Mouse (Mus musculus) yolk sac, embryonic 10.5 days (tissue): ENCODE data around the gene Pemt.

ENCODE experiments used
- DNase-seq: peaks from one replicate; pipeline ENCODE4 v3.0.0-alpha.2; 2017; ENCODE audit warnings: low spot score

Pemt gene

DNA sequence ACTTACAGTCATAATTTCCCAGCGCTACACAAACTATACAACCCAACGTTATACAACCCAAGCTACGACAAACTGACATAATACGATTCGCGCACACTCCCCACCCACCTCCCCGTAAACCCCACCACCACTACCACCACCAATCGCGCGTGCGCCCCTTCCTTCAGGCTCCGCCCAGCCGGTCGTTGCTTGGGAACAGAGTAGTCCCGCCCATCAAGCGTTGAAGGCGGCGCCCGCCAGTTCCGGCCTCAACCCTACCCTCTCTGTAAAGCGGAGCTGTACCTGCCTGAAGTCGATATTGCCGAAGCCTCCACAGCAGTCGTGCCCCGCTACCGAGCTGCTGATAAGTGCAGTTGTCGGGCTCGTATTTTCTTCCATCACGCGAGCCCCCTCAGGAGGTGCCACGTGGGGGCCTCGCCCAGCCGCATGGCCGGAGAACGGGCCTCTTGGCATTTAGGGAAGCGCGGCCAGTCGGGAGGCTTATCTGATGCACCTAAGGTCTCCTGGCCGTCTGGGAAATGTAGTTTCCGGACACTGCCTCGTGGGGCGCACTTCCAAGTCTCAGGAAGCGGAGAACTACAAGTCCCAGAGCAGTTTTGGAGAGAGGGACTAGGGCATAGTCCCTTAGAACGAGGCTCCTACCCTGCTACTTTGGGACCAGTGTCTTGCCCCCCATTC is at the start of gene Pemt:
Gene Pemt, minus strand, starts transcription at position 432 of the 678 bp plus-strand sequence.
- DNase-seq: peak; percentile 96

DNA sequence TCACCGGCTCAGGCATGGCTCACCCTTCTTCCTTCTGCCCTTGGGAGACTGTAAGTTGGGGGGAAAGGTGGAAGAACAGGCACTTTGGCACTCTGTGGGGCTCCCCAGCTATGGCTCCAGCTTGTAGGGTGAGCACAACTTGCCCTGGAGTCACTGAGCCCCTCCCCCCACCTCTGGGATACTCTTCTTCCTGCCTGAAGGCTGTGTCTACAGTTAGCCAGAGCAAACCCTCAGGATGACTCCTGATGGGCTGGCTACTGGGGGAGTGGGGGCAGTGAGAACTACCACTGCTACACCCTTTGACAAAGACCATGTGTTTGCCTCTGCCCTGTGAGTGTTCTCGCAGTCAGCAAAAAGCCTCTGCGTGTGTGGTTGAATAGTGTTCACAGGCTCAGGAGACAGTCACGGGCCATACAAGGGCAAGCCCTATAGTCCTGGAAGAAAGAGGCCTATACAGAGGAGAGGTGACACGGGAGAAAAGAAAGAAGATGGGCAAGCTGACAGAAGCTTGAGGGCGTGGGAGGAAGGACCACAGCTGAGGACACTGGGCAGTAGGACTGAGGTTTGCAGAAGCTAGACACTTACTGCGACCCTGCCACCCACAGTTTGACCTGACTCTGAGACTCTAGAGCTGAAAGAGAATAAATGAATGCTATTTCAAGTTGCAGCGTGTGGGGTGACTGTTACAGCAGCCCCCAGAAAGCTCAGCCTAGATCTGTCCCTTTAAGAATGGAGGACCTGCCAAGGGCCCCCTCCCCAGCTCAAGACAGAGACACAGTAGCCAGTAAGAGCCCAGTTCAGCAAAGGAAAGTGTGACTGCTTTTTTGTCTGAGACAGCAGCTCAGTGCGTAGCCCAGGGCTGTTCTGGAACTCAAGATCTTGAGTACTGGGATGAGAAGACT is 48.9 kb upstream of the Pemt start:
- DNase-seq: no peak

DNA sequence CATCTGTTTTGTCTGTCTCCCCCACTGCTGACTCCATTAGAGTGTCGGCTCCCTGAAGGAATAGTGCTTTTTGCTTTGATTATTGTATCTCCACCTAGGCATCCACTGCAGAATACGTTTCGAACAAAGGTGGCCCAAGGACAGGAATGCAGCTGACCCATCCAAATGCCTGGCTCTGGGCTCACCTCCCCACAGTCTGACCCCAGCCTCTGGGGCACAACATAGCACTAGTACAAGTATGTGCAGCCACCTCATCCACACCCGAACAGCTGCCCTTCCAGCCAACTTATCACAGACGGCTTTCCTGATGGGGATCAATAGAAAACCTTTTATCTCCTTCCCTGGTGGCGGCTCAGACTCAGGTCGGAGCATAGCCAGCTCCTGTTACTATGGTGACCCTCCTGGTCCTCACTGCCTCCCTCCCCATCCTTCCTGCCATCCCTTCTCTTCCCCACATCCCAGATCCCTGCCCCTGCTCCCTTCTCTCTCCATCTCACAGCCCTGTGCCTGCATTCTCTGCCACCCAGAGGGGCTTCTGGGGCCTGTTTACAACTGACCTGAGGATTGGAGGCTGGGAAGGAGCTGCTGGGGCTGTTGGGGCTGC is 47.8 kb upstream of the Pemt start:
- DNase-seq: no peak

DNA sequence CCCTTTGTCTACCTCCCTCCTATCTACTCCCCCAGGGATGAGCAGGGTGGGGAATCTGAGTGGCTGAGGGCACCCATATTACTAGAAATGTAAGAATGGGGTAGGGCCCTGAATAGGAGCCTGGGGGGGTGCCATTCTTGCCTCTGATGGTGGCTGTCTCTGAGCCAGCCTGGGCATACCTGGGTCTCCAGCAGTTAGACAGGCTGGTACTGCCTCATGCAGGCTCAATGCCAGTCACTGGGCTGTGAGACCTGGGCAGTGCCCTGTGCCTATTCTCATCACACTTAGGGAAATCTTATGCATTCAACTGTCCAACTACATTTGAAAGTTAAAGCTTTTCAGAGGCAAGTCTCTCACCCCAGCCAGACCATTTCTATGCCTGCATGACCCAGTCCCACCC is 46.9 kb upstream of the Pemt start:
- no peak for DNase-seq

DNA sequence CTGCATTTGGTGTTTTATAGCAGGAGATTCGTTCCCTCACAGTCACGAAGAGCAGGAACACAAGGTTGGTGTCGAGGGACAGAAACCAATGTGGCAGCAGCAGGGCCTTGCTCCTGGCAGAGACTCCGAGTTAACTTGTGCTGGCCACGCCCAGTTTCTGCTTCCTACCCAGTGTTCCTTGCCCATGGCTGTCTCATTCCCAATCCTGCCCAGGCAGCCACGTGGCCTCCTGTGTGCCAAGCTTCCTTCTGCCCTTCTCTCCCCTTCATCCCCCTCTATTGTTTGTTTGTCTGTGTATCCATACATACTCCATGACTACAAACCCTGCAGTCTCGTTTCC is 45.1 kb upstream of the Pemt start:
- DNase-seq: no peak

DNA sequence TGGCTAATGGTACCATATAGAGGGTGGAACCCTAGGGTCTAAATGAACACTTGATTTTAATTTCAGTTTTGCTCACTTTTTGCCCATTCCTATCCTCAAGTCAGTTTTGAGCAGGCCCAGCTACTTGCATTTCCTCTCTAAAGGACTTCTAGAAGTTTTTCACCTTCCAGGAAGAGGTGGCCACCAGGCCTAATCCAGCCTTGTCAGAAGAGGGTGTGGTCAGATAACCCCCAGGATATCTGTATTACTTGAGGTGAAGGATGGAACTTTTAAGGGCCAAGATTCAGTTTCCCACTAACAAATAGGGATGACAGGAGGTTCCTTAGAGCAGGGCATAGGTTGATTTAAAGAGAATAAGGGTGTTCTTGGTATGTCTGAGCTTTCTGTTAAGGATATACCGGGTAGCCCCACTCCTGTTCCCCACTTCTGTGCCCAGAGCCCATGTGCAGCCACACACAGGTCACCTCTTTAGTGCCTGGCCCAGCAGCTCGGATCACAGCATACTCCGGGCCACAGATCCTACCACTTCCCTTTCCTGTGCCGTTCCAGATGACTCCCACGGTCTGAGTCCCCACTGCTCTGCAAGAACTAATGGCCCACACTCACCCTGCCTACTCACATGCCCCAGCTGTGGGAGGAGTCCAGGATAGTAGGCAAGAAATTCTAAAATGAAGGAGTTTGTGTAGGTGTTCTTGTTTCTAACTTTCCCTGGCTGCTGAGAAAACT is 44.6 kb upstream of the Pemt start:
- no peak for DNase-seq

DNA sequence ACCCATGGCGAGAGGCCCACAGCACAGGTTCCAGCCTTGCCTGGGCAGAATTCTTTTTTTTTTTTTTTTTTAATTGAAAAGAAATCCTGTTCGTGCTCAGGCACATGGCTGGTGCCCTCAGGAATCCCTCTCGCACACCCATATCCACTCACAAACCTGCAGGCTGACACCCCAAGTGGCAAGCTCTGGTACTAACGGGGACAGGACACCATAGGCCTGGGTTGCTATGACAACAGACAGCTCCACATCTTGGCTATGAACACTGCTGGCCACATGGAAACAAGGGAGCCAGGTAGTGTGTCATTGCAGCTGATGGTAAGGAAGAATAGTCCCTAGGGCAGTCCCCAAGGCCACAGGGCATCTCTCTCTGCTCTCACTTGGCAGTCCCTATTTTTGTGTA is 42.7 kb upstream of the Pemt start:
- no peak for DNase-seq

DNA sequence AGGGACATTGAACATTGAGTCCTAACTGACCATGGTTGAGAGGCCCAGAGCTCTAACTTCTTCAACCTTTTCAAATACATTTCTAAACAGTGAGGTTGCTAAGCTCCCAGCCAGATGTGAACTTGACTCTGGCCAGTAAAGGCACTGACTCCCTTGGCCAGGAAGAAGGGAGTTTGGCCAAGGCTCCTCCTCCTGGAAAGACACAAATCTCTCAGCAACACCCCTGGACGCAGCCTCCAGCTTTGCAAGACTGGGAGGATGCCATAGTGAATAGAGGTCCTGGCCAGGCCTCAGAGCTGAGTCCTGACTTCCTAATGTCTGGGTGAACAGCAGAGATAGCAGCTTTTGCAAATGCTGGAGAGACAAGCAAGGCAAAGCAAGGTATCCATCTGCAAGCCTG is 40.4 kb upstream of the Pemt start:
- DNase-seq: no peak

DNA sequence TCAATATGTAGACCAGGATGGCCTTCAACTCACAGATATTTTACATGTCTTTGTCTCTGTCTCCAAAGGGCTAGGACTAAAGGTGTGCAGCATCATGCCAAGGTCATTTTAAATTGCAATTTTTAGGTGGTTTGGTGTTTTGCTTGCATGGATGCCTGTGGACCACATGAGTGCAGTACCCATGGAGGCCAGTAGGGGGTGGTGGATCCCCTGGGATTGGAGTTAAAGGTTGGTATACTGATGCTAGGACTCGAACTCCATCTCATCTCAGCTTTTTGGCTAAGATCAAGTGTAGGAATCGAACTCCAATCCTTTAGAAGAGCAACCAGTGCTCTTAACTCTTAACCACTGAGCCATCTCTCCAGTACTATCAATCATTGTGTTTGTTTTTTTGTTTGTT is 38.3 kb upstream of the Pemt start:
- DNase-seq: no peak

DNA sequence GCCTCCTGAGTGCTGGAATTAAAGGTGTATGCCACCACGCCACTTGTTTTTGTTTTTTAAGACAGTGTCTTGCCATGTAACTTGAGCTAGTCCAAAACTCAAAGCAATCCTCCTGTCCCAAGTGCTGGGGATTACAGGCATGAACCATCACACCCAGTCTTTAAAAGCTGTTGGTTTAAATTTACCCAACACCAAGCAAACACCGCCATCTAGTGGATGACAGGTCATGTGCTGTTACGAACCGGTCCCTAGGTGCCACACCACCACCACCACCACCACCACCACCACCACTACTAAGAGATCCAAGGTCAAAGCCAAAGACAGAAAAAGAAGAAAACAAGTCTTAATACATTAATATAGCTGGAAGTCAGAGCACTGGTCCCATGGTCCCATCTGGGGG is 30.5 kb upstream of the Pemt start:
- DNase-seq: peak; percentile 49

DNA sequence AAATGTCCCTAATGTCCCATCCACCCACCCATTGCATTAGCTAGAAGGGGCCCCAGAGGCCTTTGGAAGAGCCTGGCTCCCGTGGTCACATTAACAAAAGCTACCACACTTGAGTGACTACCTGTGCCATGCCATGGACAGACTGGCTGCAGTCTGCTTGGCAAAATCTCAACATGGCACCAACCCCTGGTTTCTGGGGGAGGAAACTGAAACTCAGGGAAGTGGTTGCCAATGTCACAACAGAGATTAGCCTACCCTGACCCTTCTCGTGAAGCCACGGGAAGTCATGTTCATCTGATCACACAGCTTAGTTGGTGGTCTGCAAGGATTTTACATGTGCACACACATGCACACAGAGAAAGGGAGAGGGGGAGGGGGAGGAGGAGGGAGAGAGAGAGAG is 29.9 kb upstream of the Pemt start:
- no peak for DNase-seq

DNA sequence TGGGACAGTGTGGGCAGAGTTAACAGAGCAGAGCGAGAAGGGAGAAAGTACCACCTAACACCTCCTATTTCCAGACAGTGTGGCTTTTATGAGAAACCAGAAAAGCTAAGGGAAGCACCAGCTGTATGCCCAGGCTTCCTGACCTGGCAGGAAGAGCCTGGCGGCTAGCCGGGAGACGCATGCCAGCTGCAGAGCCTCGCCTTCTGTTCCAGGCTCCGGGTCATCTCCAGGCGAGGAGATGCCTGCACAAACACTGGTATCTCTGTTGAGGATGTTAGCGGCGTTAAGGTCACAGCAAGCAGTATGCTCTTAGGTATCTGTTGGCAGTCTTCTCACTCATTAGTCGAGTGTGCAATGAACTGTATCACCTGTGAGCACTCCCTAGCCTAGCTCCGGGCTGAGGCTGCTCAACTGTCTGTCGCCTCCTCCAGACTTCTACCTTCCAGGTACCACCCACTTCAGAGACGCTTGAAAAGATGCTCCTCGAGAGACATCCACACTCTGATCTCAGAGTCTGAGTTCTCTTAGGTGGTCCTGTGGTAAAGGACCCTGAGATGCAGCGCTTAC is 27.7 kb upstream of the Pemt start:
- no peak for DNase-seq

DNA sequence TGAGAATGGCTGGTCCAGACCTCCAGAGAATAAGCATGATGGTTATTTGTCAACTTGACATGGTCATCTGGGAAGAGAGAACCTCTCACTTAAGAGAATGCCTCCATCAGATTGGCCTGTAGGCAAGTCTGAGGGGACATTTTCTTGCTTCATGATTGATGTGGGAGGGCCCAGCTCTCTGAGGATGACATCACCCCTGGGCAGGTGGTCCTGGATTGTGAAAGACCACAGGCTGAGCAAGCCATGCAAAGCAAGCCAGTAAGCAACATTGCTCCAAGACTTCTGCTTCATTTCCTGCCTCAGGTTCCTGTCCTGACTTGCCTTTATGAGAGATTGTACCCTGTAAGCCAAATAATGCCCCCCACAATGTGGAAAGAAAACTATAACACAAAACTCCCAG is 26.8 kb upstream of the Pemt start:
- DNase-seq: no peak

DNA sequence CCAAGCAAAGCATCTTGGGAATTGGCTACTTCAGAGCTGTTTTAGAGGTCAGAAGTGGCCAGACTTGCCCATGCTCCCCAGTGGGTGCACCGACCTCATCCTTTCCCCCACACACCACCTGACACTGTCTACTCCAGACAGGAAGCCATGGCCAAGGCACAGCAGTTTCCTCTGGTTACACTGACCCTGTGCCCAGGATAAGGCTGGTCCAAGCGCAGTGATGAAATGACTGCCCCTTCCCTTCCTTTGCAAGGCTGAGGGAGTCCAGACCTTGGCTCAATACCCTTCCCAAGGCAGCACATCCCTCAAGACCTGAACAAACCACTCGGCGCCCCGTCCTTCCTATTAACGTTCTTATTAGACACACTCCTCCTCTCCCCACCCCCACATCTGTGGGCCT is 24.9 kb upstream of the Pemt start:
- no peak for DNase-seq

DNA sequence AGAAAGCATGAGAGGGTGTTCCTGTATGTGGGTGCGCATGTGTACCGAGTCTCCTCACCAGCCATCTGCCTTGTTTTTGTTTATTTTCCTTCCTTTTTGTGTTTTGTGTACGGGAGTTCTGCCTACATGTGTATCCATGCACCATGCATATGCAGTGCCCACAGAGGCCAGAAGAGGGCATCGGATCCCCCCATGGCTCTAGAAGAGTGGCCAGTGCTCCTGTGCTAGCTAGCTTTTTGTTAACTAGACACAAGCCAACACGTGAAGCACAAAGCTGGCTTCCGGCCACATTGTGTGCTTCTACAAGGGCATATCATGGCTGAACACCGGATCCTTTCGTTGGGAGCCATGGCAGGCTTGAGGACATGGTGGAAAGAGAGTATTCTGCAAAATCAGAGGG is 24.3 kb upstream of the Pemt start:
- DNase-seq: peak; percentile 21

DNA sequence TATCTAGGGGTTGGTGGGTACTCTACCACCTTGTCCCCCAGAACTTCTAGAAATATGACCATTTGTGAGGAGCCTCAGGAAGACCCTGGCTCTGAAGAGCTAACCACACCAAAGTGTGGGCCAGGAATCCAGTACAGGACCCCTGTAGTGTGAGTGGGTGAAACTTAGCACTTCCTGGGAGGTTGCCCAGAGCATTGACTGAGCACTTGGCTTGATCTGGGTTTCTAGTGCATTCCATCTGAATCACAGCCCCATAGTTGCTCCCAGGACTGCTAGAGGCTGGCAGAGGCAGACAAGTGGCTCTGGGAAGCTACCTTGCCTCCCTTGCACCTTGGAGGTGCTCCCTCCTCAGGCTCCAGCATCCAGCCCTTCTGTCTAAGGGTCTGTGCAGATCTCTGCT is 22.3 kb upstream of the Pemt start:
- no peak for DNase-seq

DNA sequence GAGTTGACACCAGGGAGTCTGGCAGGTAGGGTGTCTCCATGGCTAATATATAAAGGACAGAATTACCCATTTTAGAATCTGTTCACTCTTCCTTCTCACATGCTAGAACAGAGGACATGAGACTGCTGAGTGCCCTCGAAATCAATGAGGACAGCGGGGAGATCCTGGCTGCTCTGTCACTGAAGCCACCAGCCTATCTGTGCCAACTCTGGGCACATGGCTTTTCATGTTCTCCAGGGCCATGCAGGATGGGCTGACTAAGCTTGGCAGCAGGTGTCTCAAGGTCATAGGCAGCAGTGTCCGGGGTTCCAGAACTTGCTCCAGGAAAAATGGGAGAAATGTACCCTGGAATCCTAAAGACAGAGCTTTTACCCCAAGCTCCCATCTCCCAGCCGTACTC is 21.4 kb upstream of the Pemt start:
- no peak for DNase-seq

DNA sequence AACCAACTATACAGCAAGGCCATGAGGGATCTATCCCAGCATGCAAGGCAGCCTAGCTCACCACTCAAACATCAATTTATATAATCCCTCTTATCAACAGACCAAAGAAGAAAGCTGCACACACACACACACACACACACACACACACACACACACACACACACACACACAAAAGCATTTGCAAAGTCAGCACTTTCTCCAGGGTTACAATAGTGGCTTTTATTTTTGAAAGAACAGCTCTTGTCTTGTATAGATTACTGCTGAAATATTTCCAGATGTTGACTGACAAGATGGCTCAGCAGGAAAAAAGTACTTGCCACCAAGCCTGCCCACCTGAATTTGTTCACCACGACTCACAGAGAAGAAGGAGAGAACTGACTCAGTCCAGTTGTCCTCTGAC is 19.0 kb upstream of the Pemt start:
- DNase-seq: no peak

DNA sequence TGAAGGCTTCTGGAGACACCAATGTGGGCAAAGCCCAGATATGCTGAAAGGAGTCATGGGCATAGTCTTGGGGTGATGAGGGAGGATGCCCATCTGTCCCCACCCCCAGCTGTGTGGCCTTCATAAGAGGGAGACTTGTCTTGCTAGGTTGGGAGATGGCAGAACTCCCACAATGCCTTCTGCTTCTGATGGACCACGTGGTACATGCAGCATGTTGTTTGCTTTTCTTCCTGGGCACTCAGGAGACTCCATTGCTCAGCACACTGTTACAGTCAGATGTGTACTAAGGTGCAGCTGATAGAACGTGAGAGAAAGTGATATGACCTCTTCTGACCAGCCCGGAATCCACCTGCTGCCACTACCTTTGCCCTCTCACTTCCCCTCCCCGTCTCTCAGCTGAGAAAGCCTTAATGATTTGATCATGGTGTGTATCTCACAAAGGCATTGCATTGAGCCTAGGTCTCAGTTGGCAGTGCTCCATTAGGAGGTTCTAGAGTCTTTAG is 15.3 kb upstream of the Pemt start:
- no peak for DNase-seq

DNA sequence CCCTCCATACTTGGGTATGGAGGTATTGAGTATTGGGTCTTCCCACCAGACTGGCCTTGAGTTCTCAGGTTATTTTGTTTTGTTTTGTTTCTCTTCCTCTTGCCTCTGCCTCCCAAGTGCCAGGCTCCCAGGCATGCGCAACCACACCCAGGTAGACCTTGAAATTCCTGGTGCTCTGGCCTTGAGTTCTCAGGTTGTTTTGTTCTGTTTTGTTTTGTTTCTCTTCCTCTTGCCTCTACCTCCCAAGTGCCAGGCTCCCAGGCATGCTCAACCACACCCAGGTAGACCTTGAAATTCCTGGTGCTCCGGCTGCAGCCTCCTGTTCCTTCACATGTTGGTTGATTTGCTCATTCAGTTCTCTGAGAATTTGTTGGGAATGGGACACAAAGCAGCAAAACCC is 13.7 kb upstream of the Pemt start:
- DNase-seq: no peak

DNA sequence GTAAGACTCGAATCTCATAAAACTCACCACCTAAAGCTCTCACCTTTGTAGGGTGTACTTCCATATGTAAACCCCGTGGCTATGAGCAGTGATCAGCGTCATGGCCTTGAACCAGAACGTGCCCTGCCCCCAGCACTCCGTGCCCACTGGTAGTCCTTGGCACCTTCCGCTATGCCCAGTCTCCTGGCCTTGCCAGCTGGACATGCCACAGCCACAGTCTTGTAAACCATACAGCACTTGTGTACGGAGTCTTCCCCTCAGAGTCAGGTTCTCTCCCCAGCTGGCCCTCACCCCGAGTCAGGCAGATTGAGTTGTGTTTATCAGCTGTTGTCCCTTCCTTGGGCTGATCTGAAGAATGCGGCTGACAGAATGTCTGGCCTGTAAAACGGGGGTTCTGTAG is 12.2 kb upstream of the Pemt start:
- DNase-seq: no peak

DNA sequence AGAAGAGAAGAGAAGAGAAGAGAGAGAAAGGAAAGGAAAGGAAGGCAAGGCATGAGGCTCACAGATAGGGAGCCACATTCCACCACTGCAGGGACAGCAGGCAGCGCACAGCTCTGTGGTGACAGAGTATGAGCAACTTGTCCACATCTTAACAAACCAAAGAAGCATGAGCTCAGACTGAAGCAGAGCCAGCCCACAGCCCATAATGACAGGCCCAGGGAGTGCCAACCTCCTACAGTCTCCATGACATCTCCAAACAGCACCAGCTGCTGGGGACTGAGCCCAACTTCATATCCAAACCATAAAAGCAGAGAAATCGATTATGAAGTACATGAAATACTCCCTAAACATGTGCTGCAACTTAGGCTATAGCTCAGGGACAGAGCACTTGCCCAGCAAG is 11.7 kb upstream of the Pemt start:
- no peak for DNase-seq
